In the genomic region with DNA sequence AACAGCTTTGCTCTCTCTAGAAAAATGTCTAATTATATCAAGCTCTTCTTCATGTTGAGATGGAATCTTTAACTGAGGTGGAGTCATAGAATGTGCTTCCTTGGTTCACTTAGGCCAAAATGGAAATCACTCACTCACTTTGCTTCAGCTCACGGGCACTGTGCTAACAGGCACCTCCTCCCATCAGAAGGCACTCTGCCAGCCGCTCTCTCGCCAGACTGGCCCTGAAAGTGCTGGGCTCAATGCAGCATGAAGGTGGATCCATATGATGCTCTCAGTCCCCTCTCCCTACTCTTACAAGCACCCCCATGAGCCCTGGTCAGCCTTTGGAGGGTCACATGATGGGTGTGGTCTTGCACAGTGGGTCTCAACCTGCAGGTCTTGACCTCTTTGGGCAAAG, we compare ENCODE assay signal across 16 mouse cellular contexts. TPM values are rescaled to one million over a fixed set of nuclear protein-coding genes. Genes with fewer than 3 reads are reported as not detected.
DNase-seq lines count a peak whose midpoint lies in the region.
"Had no signal": no experiment of that assay in that cellular context is flagged by ENCODE, and none has a peak within 500 bp of the region (broad histone marks: within the 10 kb centered on the region; RNA-seq: fewer than 3 reads in every experiment).

No protein-coding gene starts in this region.

- peak; percentile 90 to 92 for DNase-seq in cerebellum, postnatal 14 days
- DNase-seq in cerebellum, adult 11 months, result no peak
- DNase-seq in kidney, postnatal 36 days, result peak; percentile 11 to 42
- DNase-seq in kidney, adult 11 months, result no peak
- DNase-seq in urinary bladder, postnatal 14 days (ENCODE audit: low spot score), result peak; percentile 41
- DNase-seq in urinary bladder, adult 2 months (ENCODE audit: low spot score), result no peak
- DNase-seq in right cerebral cortex, postnatal 4 days, result peak; percentile 64
- DNase-seq in layer of hippocampus, adult 9-11 months, result no peak
- DNase-seq: embryo, embryonic 11 days; kidney, adult 9 months; thymus, postnatal 14 days had no signal

RNA-seq across cellular contexts. Expression of gene Tex33, which starts 21.5 kb away (rescaled TPM):
- polyA plus RNA-seq in urinary bladder, adult 2 months (2012; rRNA removed), result 0.07 TPM in 1 of 2 replicates, not detected in the other
- polyA plus RNA-seq: erythroblast, embryonic 14.5 days; heart, embryonic 10.5 days; hindbrain, embryonic 11.5 days; limb, embryonic 11.5 days; liver, embryonic 15.5 days had no signal

RNA-seq across cellular contexts. Expression of gene Tst, which starts 31.5 kb away (rescaled TPM):
- 31.3 and 37.1 TPM in 2 replicates for polyA plus RNA-seq in urinary bladder, adult 2 months (2012; rRNA removed)

RNA-seq across cellular contexts. Expression of gene Mpst, which starts 32.0 kb away (rescaled TPM):
- 80.2 and 82.5 TPM in 2 replicates for polyA plus RNA-seq in urinary bladder, adult 2 months (2012; rRNA removed)

RNA-seq across cellular contexts. Expression of gene Csf2rb, which starts 48.7 kb away (rescaled TPM):
- polyA plus RNA-seq in urinary bladder, adult 2 months (2012; rRNA removed), result 5.9 and 6.8 TPM in 2 replicates

RNA-seq across cellular contexts. Expression of gene Kctd17, which starts 54.2 kb away (rescaled TPM):
- polyA plus RNA-seq in urinary bladder, adult 2 months (2012; rRNA removed), result 121 and 128 TPM in 2 replicates

Comparison
In these comparisons a context has a peak if more than half of its experiments do, and no peak if none do; other contexts are left out.
1. DNase-seq: peak in cerebellum, postnatal 14 days (2 of 2), kidney, postnatal 36 days (2 of 2), urinary bladder, postnatal 14 days (single experiment) and right cerebral cortex, postnatal 4 days (single experiment); none in cerebellum, adult 11 months (single experiment), kidney, adult 11 months (single experiment), urinary bladder, adult 2 months (single experiment) and layer of hippocampus, adult 9-11 months (single experiment).